Mouse (Mus musculus) heart, postnatal 14 days (tissue): Measurements from ENCODE around the gene Tex44. TPM values are rescaled to one million over a fixed set of nuclear protein-coding genes. Genes with fewer than 3 reads are reported as not detected.

ENCODE experiments used
- DNase-seq, 2 experiments: peaks; one replicate each; pipeline ENCODE4 v3.0.0; 2021 to 2022
- intact Hi-C: fragments of 180-260 bp; cut with DNase I; formaldehyde crosslinking; loops from one replicate; pipeline ENCODE4 v1.15.1; 2025
- long read RNA-seq, 2 experiments: library from polyadenylated mRNA; stranded (forward); transcript quantifications; one replicate each; pipeline ENCODE4 v2.0.0; 2021
- total RNA-seq, 2 experiments: library from RNA; stranded (reverse); gene quantifications; 2 replicates each; pipeline ENCODE4 v1.2.3; 2021

The Tex44 gene
- total RNA-seq: not detected
- long read RNA-seq, experiment 1: 0 reads
- long read RNA-seq, experiment 2: 0 reads

DNA sequence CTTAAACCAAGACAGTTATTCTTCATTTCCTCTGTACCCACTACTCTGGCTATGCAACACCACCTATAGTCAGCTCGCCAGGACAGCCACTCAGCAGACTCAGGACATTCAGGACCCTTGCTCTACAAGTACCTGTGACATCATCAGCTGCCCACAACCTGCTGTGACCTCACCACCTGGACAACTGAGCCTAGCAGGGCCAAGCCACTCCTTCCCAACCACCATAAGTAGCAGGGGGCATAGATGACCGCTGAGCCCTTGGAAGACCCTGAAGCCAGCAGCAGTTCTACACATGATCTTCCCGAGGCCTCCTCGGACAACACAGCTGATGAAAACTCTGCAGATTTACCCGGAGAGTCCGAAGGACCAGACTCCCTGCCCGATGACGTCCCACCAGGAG lies at the start of gene Tex44, which contains the start of gene Nmur1:
Gene Tex44, plus strand, starts transcription at position 202 of the 400 bp plus-strand sequence.
Gene Nmur1, minus strand, starts transcription at position 101 of the 400 bp plus-strand sequence.
- no peak for DNase-seq
- intact Hi-C loops: loop anchor here (5.0 kb wide), 1 partner anchor 39 kb away; no protein-coding TSS in a partner anchor

GRCm38 (mm10) chr1:86376354-86376753 lies 49.8 kb upstream of the Tex44 start:
- no peak for DNase-seq
- intact Hi-C loops: no loop called here

DNA sequence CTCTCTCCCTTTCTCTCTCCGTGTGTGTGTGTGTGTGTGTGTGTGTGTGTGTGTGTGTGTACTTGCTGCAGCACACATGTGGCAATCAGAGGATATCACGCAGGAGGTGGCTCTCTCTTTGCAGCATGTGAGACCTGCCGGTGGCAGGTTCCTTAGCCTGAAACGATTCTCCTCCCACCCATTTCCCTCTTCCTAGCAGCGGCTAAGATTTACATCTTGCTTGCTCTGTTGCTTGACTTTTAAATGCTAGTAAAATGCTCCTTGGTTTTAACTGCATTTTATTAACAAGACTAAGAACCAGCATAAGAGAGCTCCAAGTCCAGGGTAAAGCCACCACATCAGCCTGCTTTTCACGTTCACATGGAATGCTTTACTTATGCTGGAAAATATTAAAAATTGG lies 47.5 kb upstream of the Tex44 start:
- no peak for DNase-seq
- intact Hi-C loops: no loop called here

DNA sequence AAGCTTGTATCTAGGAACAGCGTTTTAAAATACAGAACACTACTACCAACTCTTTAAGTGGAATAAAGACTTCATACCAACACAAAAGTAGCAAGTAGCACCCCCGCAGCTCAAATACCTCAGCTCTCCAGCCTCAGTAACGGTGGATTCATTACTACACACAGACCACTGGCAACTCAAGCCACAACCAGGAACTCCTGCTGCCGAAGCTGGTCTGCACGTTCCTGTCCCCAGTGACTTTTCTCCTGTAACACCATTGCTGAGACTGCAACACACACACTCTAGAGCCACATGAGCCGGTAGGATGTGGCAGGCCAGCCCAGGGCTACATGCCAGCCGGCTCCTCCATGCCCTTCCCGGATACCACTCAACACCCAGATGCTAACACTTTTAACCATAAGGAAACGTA lies 47.0 kb upstream of the Tex44 start:
- intact Hi-C loops: no loop called here

DNA sequence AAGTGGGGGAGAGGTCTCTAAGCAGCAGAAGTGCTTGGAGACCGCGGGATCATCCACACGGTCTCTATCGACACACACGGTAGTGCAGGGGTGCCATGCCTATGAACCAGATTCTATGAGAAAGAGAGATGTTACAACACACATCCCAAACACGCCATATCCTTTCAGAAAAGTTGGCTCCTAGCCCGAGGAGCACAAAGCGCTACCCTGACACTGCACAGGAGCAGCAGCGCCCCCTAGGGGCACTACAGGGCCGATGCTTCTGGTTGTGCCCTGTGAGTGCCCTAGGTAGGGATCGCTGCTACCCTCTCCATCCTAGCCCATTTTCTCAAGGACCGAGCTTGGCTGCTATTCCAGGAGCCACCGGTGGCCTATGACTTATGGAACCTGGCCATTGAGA lies 45.1 kb upstream of the Tex44 start:
- intact Hi-C loops: no loop called here
- peak; percentile 38 to 70 for DNase-seq

More for the DNA sequence above, 47.0 kb upstream of the Tex44 start:
- peak in 1 of 2 experiments; percentile 35 for DNase-seq

- DNase-seq: peak; percentile 75 to 87
- intact Hi-C loops: loop anchor here (5.0 kb wide), 1 partner anchor 38 kb away; the partner anchor contains the start of genes Nmur1 and Tex44
These were observed 36.9 kb upstream of the Tex44 start for GRCm38 (mm10) chr1:86389230-86389629.

- intact Hi-C loops: no loop called here
- no peak for DNase-seq
These were observed 34.7 kb upstream of the Tex44 start for GRCm38 (mm10) chr1:86391425-86391824.

GRCm38 (mm10) chr1:86393219-86393618 lies 32.9 kb upstream of the Tex44 start:
- no peak for DNase-seq
- intact Hi-C loops: no loop called here

DNA sequence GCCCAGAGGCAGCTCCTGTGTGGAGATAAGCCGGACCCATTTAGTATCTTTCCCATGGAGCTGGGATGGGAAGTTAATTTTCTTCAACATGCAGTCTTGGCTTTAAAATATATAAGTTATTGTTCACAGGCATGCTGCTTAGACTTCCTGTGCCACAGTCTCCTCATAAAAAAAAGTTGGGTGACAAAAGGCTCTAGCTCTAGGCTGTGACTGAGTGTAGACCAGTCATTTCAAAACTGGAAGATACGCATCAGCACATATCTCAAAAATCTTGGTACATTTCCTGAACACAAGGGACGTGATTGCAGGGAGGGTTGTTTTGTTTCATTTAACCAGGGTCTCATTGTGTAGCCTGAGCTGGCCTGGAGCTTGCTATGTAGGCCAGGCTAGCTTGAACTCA lies 31.9 kb upstream of the Tex44 start:
- no peak for DNase-seq
- intact Hi-C loops: no loop called here

DNA sequence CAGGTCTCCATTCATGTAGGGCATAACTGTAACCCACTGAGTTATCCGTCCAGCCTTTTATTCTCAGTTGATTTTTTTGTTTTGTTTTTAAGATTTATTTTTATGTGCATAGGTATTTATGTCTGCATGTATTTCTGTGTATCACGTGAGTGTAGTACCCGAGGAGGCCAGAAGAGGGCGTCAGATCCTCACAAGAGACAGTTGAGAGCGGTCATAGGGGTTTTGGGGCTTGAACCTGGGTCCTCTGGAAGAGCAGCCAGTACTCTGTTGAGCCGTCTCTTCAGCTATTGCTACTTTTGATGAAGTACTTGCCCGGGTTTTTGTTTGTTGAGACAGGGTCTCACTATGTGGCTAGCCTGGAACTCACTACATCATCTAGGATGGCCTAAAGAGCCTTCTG lies 30.2 kb upstream of the Tex44 start:
- intact Hi-C loops: no loop called here
- no peak for DNase-seq

DNA sequence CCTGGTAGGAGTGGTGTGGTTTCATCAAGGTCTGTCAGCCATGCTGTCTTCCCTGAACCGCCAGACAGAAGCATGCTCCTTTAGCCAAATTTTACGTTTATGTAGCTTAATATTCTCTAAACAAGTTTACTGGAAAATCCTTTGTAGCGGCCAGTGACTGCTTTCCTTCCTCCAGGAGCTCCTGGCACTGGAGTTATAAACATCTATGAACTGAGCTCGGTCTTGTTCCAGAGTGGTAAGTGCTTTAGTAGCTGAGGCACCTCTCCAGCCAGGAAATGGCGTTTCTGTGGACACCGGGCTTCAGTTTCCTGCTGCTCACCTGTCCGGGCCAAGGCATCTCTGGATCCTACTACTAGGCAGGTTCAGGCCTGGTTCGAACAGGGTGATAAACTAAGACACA lies 28.5 kb upstream of the Tex44 start:
- DNase-seq: no peak
- intact Hi-C loops: no loop called here

- no peak for DNase-seq
- intact Hi-C loops: no loop called here
These were observed 27.9 kb upstream of the Tex44 start for GRCm38 (mm10) chr1:86398222-86398621.

- intact Hi-C loops: no loop called here
- no peak for DNase-seq
These were observed 26.8 kb upstream of the Tex44 start for GRCm38 (mm10) chr1:86399322-86399721.

- no peak for DNase-seq
- intact Hi-C loops: no loop called here
These were observed 25.9 kb upstream of the Tex44 start for GRCm38 (mm10) chr1:86400096-86400754.

DNA sequence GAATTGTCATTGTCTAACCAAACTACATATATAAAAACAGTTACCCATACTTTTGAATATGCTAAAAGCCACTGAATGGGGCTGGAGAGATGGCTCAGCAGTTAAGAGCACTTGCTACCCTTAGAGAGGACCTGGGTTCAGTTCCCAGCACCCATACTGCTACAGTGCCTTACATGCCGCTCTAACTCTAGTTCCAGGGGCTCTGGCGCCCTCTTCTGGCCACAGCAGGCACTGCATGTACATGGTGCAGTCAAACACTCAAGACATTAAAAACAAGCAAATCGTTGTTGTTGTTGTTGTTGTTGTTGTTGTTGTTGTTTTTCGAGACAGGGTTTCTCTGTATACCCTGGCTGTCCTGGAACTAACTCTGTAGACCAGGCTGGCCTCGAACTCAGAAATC lies 21.3 kb upstream of the Tex44 start:
- intact Hi-C loops: no loop called here
- DNase-seq: no peak

GRCm38 (mm10) chr1:86406313-86406712 lies 19.8 kb upstream of the Tex44 start:
- intact Hi-C loops: no loop called here
- no peak for DNase-seq

- DNase-seq: peak; percentile 18 to 55
- intact Hi-C loops: no loop called here
These were observed 19.2 kb upstream of the Tex44 start for GRCm38 (mm10) chr1:86406914-86407313.

- intact Hi-C loops: no loop called here
- no peak for DNase-seq
These were observed 17.6 kb upstream of the Tex44 start for GRCm38 (mm10) chr1:86408515-86408914.

GRCm38 (mm10) chr1:86409476-86409875 lies 16.7 kb upstream of the Tex44 start:
- intact Hi-C loops: no loop called here
- DNase-seq: no peak

DNA sequence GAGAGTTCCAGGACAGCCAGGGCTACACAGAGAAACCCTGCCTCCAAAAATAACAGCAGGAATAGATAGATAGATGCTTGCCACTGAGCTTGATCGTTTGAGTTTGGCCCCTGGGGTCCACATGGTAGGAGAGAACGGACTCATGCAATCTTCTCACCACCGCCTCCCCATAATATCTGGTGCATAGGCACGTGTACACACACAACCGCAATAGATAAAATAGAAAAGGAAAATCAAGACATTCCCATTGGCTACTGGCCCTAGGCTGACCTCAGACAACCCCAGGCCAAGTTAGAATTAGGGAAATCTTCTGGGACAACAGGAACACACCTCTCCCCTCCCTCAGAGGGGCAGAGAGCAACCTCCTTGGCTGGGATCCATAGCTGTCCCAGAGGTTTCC lies 11.4 kb upstream of the Tex44 start:
- no peak for DNase-seq
- intact Hi-C loops: no loop called here

GRCm38 (mm10) chr1:86415144-86415543 lies 11.0 kb upstream of the Tex44 start:
- intact Hi-C loops: no loop called here

DNA sequence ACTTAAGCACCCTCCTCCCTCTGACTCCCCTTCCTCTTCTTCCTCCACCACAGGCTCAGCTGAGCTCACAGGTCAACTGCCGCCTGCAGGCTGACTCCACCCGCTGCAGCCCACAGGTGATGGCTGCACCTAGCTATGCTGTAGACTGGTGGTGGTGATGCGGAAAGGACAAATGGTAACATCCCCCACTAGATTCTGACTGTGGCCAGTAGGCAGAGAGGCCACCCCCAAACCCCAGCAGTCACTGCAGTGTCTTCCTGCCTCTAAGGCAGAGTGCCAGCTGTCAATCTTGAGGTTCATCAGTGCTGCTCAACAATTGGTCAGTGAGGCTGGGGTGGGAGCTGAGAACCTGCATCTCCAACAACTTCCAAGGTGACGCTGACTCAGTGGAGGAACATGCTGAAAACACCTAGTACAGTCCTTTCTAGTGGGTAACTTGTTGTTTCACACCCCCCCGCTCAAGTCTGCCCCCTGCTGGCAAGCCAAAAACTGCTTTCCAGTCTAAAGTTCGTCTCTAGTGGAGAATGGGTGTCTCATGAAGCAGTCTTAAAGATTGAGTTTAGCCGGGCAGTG lies 10.4 kb upstream of the Tex44 start:
- DNase-seq: peak; percentile 49 to 61
- intact Hi-C loops: no loop called here

More at GRCm38 (mm10) chr1:86415144-86415543, 11.0 kb upstream of the Tex44 start:
- DNase-seq: no peak
